Mouse (Mus musculus) embryonic facial prominence, embryonic 14.5 days (tissue): ENCODE data around the gene Apoc1. TPM values are rescaled to one million over a fixed set of nuclear protein-coding genes. Genes with fewer than 3 reads are reported as not detected.

Experiments used
- ATAC-seq: fragments of 200-750 bp; cut with Nextera tagmentation; 2 replicates; pipeline ENCODE4 v1.8.0; 2017; ENCODE audit warnings: low read depth, moderate number of reproducible peaks, moderate TSS enrichment
- DNase-seq: peaks from one replicate; pipeline ENCODE4 v3.0.0-alpha.2; 2015; ENCODE audit warnings: low spot score
- H3K27ac ChIP-seq: fragments of 300-500 bp; sonication (generic); replicated peaks from 2 replicates; pipeline ENCODE4 v1.5.1; 2014; ENCODE audit warnings: low read depth, mild to moderate bottlenecking, low read length, moderate library complexity
- H3K27me3 ChIP-seq: fragments of 300-500 bp; sonication (generic); replicated peaks from 2 replicates; pipeline ENCODE4 v1.6.1; 2014; ENCODE audit warnings: low read length; ENCODE audit not compliant: control insufficient read depth, insufficient read depth
- H3K36me3 ChIP-seq: fragments of 300-500 bp; sonication (generic); 2 replicates; pipeline ENCODE4 v1.6.1; 2014; ENCODE audit warnings: low read length, mixed read lengths; ENCODE audit not compliant: control insufficient read depth, insufficient read depth
- H3K4me1 ChIP-seq: fragments of 300-500 bp; sonication (generic); 2 replicates; pipeline ENCODE4 v1.6.1; 2014; ENCODE audit warnings: antibody characterized with exemption, low read length; ENCODE audit not compliant: control insufficient read depth, insufficient read depth
- H3K4me2 ChIP-seq: fragments of 300-500 bp; sonication (generic); 2 replicates; pipeline ENCODE4 v1.6.1; 2014; ENCODE audit warnings: low read depth, mild to moderate bottlenecking, low read length, moderate library complexity, mixed read lengths
- H3K4me3 ChIP-seq: fragments of 300-500 bp; sonication (generic); 2 replicates; pipeline ENCODE4 v1.5.1; 2014; ENCODE audit warnings: low read depth, mild to moderate bottlenecking, low read length
- H3K9ac ChIP-seq: fragments of 300-500 bp; sonication (generic); 2 replicates; pipeline ENCODE4 v1.6.1; 2014; ENCODE audit warnings: low read depth, mild to moderate bottlenecking, low read length, moderate library complexity, mixed read lengths
- H3K9me3 ChIP-seq: fragments of 300-500 bp; sonication (generic); 2 replicates; pipeline ENCODE4 v1.6.1; 2016; ENCODE audit warnings: low read length; ENCODE audit not compliant: control insufficient read depth
- WGBS: fragments of 180-500 bp; shearing (Covaris S2); extraction: QIAGEN DNeasy Blood & Tissue Kit; methylation state at CpG from one replicate; pipeline ENCODE4 v1.1.7; 2014; 5-methylcytosine and 5-hydroxymethylcytosine counted together
- polyA plus RNA-seq: library from polyadenylated mRNA; unstranded; fragments of >200 nt; fragmentation: Nextera tagmentation; extraction: Ambion mirVana; gene quantifications from 2 replicates; pipeline ENCODE4 v1.2.1, GENCODE M21; 2014

Gene Apoc1
- polyA plus RNA-seq, 1 experiment from 2014 or later = 19.0 TPM

DNA sequence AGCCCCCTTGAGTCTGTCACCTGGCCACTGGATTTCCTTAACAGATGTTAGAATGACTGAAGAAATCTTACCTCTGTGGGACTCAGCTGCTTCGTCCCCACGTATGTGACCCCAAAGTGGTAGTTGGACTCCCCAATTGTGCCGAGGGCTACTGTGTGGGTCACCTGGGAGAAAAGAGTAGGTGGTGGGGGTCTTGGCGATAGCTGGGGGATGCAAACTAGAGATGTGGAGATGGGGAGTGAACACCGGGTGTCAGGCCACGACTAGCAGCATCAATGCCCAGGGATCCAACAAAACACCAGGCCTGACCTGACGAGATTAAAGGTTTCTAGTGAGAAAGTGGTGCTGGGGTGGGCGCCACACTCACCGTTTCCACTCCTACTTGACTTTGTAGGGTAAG lies 21.1 kb upstream of the Apoc1 start:
- ATAC-seq (no peak), DNase-seq (no peak)
- Histone ChIP-seq H3K4me2 (no peak overlapping the region), H3K27me3 (no peaks in the 10 kb centered on the region), H3K9ac (no peak overlapping the region), H3K36me3 (peaks cover 52% of the 10 kb centered on the region), H3K9me3 (no peaks in the 10 kb centered on the region), H3K4me1 (0 out of 2 replicates have a peak, but pooled peaks cover 4% of the 10 kb centered on the region), H3K4me3 (no peak overlapping the region), H3K27ac (no peak overlapping the region)
- WGBS = 86% methylated on average over 9 of the region's 9 CpGs

DNA sequence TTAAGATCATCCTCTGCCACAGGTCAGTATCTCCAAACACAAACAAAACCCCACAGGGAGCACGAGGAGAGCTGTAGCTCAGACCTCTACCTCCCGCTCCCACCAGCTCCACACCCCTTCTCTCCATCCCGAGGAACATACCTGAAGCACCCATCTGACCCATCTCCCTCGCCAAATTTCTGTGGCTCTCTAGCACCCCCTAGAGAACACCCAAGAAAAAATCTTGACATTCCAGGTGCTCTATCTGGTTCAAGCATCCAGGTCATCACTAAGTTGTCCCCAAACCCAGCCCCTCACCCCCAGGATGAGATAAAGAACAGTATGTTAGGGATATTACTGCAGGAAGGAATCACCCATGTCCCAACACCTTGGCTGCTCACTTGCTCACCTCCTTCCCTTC lies 20.7 kb upstream of the Apoc1 start:
- Histone ChIP-seq H3K9me3 (no peaks in the 10 kb centered on the region), H3K4me3 (no peak overlapping the region), H3K9ac (no peak overlapping the region), H3K27ac (no peak overlapping the region), H3K4me2 (no peak overlapping the region), H3K36me3 (peaks cover 53% of the 10 kb centered on the region), H3K4me1 (0 out of 2 replicates have a peak, but pooled peaks cover 4% of the 10 kb centered on the region), H3K27me3 (no peaks in the 10 kb centered on the region)
- ATAC-seq (no peak), DNase-seq (no peak)
- 45% methylated on average over 4 of the region's 4 CpGs for WGBS

DNA sequence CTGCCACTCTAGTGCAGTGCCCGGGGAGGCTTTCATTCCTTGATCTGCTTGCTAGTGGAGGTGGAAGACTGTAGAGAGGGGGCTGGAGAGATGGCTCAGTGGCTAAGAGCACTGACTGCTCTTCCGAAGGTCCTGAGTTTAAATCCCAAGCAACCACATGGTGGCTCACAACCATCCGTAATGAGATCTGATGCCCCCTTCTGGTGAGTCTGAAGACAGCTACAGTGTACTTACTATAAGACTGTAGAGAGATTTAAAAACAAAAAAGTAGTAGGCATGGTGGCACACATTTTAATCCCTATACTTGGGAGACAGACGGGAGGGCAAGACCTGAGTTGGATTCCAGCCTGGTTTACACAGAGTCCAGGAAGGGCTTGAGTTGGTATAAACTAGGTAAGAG lies 20.0 kb upstream of the Apoc1 start:
- H3K9ac ChIP-seq = no peak overlapping the region
- 0 out of 2 replicates have a peak, but pooled peaks cover 4% of the 10 kb centered on the region for H3K4me1 ChIP-seq
- H3K36me3 ChIP-seq = peaks cover 60% of the 10 kb centered on the region
- no peak overlapping the region for H3K27ac ChIP-seq
- H3K4me2 ChIP-seq = no peak overlapping the region
- DNase-seq = no peak
- no peaks in the 10 kb centered on the region for H3K27me3 ChIP-seq
- no peak overlapping the region for H3K4me3 ChIP-seq
- no peaks in the 10 kb centered on the region for H3K9me3 ChIP-seq
- ATAC-seq = no peak
- 74% methylated on average over 4 of the region's 4 CpGs for WGBS

- H3K27ac ChIP-seq = no peak overlapping the region
- peaks cover 67% of the 10 kb centered on the region for H3K36me3 ChIP-seq
- H3K27me3 ChIP-seq = no peaks in the 10 kb centered on the region
- H3K9me3 ChIP-seq = no peaks in the 10 kb centered on the region
- DNase-seq (no peak), ATAC-seq (no peak)
- H3K4me2 ChIP-seq = no peak overlapping the region
- H3K4me1 ChIP-seq = no peaks in the 10 kb centered on the region
- no peak overlapping the region for H3K4me3 ChIP-seq
- H3K9ac ChIP-seq = no peak overlapping the region
- 93% methylated on average over 9 of the region's 10 CpGs for WGBS
These were observed 18.2 kb upstream of the Apoc1 start for GRCm38 (mm10) chr7:19710650-19711049.

DNA sequence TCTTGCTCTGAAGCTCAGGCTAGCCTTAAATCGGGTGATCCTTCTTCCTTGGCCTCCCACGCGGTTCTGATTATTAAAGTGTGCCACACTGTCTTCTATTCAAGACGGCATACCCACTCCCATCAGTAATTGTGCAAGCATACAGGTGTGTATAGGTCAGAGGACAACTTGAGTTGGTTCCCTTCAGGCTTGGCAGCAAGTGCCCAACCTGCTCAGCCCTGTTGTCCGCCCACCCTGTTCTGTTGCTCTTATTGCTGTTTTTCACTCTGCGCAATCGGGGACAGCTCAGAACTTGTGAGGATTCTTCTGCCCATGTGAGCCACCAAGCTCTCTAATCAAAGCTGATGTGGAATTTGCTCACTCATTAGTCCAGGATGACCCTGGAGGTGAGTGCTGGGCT lies 12.8 kb upstream of the Apoc1 start:
- H3K4me1 ChIP-seq = no peaks in the 10 kb centered on the region
- H3K4me2 ChIP-seq = no peak overlapping the region
- no peaks in the 10 kb centered on the region for H3K27me3 ChIP-seq
- H3K36me3 ChIP-seq = peaks cover 63% of the 10 kb centered on the region
- WGBS = 93% methylated on average over 7 of the region's 7 CpGs
- H3K27ac ChIP-seq = no peak overlapping the region
- DNase-seq (no peak), ATAC-seq (no peak)
- H3K9ac ChIP-seq = no peak overlapping the region
- no peaks in the 10 kb centered on the region for H3K9me3 ChIP-seq
- H3K4me3 ChIP-seq = no peak overlapping the region

DNA sequence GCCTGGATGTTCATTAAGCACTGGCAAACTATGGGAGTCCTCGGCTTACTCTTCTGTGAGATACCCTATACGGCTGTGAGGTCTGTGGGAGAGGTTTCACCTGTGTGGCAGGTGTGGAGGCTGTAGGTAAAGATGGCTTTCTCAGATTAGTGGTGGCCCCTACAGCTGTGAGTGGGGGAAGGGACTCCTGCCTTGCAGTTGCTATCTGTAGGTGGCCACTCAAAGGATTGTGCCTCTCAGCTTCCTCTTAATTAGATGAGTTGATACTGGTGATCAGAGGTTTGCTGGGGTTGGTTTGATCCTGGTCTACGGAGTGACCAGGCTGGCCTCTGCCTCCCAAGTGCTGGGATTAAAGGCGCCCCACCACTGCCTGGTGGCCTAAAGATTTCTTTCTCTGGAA lies 12.0 kb upstream of the Apoc1 start:
- H3K4me2 ChIP-seq = no peak overlapping the region
- no peaks in the 10 kb centered on the region for H3K4me1 ChIP-seq
- H3K9ac ChIP-seq = no peak overlapping the region
- no peak overlapping the region for H3K27ac ChIP-seq
- DNase-seq (no peak), ATAC-seq (no peak)
- H3K36me3 ChIP-seq = peaks cover 56% of the 10 kb centered on the region
- no peaks in the 10 kb centered on the region for H3K27me3 ChIP-seq
- no peaks in the 10 kb centered on the region for H3K9me3 ChIP-seq
- 90% methylated on average over 4 of the region's 4 CpGs for WGBS
- H3K4me3 ChIP-seq = no peak overlapping the region

DNA sequence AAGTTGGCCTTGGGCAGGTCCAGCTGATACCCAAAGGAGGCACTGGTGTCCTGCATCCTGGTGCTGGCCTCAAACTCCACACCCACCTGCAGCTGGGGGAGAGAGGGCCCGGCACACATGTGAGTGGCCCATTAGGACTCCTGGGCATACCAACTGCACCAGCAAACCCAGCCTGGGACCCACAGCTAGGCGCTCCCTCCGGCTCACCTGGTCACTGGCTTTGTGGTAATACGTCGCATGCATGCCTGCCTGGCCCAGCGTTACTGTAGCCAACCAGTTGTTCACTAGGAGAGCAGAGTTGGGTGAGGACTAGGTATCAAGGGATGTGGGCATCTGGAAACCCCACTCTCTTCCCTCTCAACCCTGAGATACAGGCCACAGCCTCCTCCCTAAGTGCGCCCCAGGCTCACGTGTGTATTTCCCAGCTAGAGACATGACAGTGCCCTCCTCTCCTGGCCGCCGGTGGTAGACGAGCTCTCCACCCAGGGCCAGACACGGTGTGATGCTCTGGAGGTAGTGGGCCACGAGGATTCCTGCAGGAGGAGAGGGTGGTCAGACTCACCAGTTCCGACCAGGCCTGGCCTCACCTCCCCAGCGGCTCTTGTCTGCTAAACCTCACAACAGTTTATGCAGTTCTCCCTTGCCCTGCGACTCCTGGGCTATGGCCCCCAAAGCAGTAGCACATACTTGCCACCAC lies 10.5 kb upstream of the Apoc1 start:
- H3K9ac ChIP-seq = no peak overlapping the region
- no peak overlapping the region for H3K4me2 ChIP-seq
- ATAC-seq = no peak
- peaks cover 44% of the 10 kb centered on the region for H3K36me3 ChIP-seq
- H3K4me1 ChIP-seq = 0 out of 2 replicates have a peak, but pooled peaks cover 9% of the 10 kb centered on the region
- DNase-seq = no peak
- no peaks in the 10 kb centered on the region for H3K9me3 ChIP-seq
- 95% methylated on average over 13 of the region's 16 CpGs for WGBS
- no peaks in the 10 kb centered on the region for H3K27me3 ChIP-seq
- H3K27ac ChIP-seq = no peak overlapping the region
- no peak overlapping the region for H3K4me3 ChIP-seq

GRCm38 (mm10) chr7:19701069-19701761 lies 8.8 kb upstream of the Apoc1 start:
- DNase-seq (peak; percentile 84), ATAC-seq (0 out of 2 replicates have a peak, but pooled peaks have one; percentile 10)
- Histone ChIP-seq H3K27me3 (no peaks in the 10 kb centered on the region), H3K4me1 (0 out of 2 replicates have a peak, but pooled peaks cover 9% of the 10 kb centered on the region), H3K4me2 (no peak overlapping the region), H3K27ac (0 out of 2 replicates have a peak overlapping the region, but pooled peaks have one; percentile 24), H3K9me3 (no peaks in the 10 kb centered on the region), H3K9ac (no peak overlapping the region), H3K4me3 (no peak overlapping the region), H3K36me3 (peaks cover 31% of the 10 kb centered on the region; the same call in 1 of the 2 replicates)
- 30% methylated on average over 21 of the region's 22 CpGs for WGBS
